Mouse (Mus musculus): ENCODE data around the gene 2010300C02Rik.

- no peak for TF ChIP-seq CTCF (IDR thresholded peaks at IDR 0.05; ENCODE audit: low read depth)
- no peak for TF ChIP-seq EP300 (optimal IDR thresholded peaks at IDR 0.05)
Observed at GRCm38 (mm10) chr1:37603206-37603605, 116.7 kb downstream of the 2010300C02Rik start.

Measured in stomach, postnatal 0 days (tissue).